Comparison of ENCODE assay signal across 10 mouse cellular contexts in the genomic region with DNA sequence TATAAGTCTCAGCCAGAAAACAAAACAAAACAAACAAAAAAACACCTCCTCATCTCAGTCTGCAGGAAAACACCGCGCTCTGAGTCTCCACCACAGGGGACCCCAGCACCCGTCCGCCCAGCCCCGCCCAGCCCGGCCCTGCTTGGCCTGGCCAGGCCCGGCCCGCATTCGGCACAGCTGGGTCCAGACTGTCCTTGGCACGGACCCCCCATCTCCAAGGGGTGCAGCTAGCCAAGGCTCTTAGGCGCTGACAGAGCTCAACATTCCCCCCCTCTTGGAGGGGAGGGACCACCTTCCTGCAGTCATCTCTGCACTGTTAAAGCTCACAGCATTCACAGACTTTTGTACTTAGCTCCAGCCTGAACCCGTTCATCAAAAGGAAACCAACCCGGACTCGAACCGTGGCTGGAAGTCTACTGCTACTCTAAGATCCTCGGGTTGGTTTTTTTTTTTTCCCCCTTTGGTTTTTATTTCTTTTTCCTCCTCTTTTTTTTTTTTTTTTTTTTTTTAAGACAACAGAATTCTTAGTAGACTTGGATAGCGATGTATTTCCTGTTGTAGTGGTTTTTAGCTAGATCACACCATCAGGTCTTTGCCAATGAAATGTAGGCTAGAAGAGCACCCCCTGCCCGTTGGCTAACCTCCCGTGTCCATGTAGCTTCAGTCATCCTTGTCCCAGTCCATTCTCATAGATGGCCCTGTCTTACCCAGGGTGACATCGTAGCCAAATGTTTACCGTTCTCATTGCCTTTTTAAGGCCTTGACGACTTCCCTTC. TPM values are rescaled to one million over a fixed set of nuclear protein-coding genes. Genes with fewer than 3 reads are reported as not detected.
A peak's percentile ranks its signal among the peaks of the same experiment; 100 is the strongest.
DNase-seq lines count a peak whose midpoint lies in the region; TF ChIP-seq lines count a peak whose summit lies in the region.
"Had no signal": no experiment of that assay in that cellular context is flagged by ENCODE, and none has a peak within 500 bp of the region (broad histone marks: within the 10 kb centered on the region; RNA-seq: fewer than 3 reads in every experiment).

No protein-coding gene starts in this region.

- no peak for TF ChIP-seq CTCF in cerebellum, adult 2 months (IDR thresholded peaks at IDR 0.05; ENCODE audit: borderline replicate concordance, insufficient read depth, low read depth, low read length)

- WGBS in cerebellum, adult 2 months: 42% methylated on average over 22 of the region's 22 CpGs

- intact Hi-C loops in left cerebral cortex, postnatal 4 days (cut with DNase I): no loop called here
- intact Hi-C loops in left cerebral cortex, postnatal 36 days (cut with DNase I): no loop called here
- intact Hi-C loops in left cerebral cortex, postnatal 25 days (cut with DNase I): no loop called here

- H3K27ac ChIP-seq in cerebellum, adult 2 months (ENCODE audit: insufficient read depth, low read length): no peak overlapping the region
- H3K27ac ChIP-seq: embryonic facial prominence, embryonic 15.5 days; liver, embryonic 13.5 days had no signal

- peak; percentile 37 to 41 for DNase-seq in cerebellum, adult 2 months
- no peak for DNase-seq in cerebellum, adult 11-12 months
- DNase-seq in left cerebral cortex, postnatal 4 days: peak; percentile 31
- no peak for DNase-seq in left cerebral cortex, postnatal 36 days (ENCODE audit: low spot score in 2 of 2)
- peak; percentile 71 for DNase-seq in R1 (ENCODE audit: low read depth, low spot score)
- DNase-seq in kidney, postnatal 14 days: peak; percentile 45
- DNase-seq in right cerebral cortex, adult 2 months (ENCODE audit: low spot score in 2 of 2): no peak
- no peak for DNase-seq in left cerebral cortex, postnatal 25 days (ENCODE audit: low spot score in 2 of 2)
- DNase-seq: liver, embryonic 13.5 days had no signal

- H3K27me3 ChIP-seq in cerebellum, adult 2 months (ENCODE audit: control insufficient read depth, insufficient read depth, low read length): no peaks in the 10 kb centered on the region
- H3K27me3 ChIP-seq: embryonic facial prominence, embryonic 15.5 days; liver, embryonic 13.5 days had no signal

- H3K4me1 ChIP-seq in cerebellum, adult 2 months (ENCODE audit: control insufficient read depth, insufficient read depth, low read length): no peaks in the 10 kb centered on the region
- H3K4me1 ChIP-seq: embryonic facial prominence, embryonic 15.5 days had no signal

- no peak for TF ChIP-seq POLR2A in cerebellum, adult 2 months (IDR thresholded peaks at IDR 0.05; ENCODE audit: borderline replicate concordance, insufficient read depth, low read length)

- no peak overlapping the region for H3K4me3 ChIP-seq in cerebellum, adult 2 months (replicated peaks; ENCODE audit: insufficient read depth, low read depth, low read length)
- H3K4me3 ChIP-seq: embryonic facial prominence, embryonic 15.5 days; liver, embryonic 13.5 days had no signal

RNA-seq across cellular contexts. Expression of gene Prkab1, which starts 17.8 kb away (rescaled TPM):
- polyA plus RNA-seq in cerebellum, adult 2 months (2012; rRNA removed): 39.6 and 43.8 TPM in 2 replicates
- total RNA-seq in left cerebral cortex, postnatal 4 days (2021): 10 to 100 TPM; 33.3 to 38.9 TPM
- 10 to 100 TPM; 26.1 to 27.0 TPM for total RNA-seq in left cerebral cortex, postnatal 36 days (2021)
- total RNA-seq in left cerebral cortex, postnatal 25 days (2021): 10 to 100 TPM; 21.3 to 22.4 TPM

Comparison
In these comparisons a context has a peak if more than half of its experiments do, and no peak if none do; other contexts are left out.
1. DNase-seq: peak in cerebellum, adult 2 months (2 of 2), left cerebral cortex, postnatal 4 days (single experiment), R1 (single experiment) and kidney, postnatal 14 days (single experiment); none in cerebellum, adult 11-12 months (single experiment), left cerebral cortex, postnatal 36 days (0 of 2), right cerebral cortex, adult 2 months (0 of 2) and left cerebral cortex, postnatal 25 days (0 of 2).